Mouse (Mus musculus) forebrain, embryonic 13.5 days (tissue): ENCODE measurements at regions not wholly inside any gene's neighbourhood (a gene's known extent, or its start where the extent isn't known, plus 50 kb on each side); places are given as distances from the start of the nearest gene placed in this dataset.

Experiments
- ATAC-seq: fragments of 200-750 bp; cut with Nextera tagmentation; 2 replicates; pipeline ENCODE4 v1.8.0; 2017
- H3K27ac ChIP-seq: fragments of 300-500 bp; sonication (generic); 2 replicates; pipeline ENCODE4 v1.5.1; 2015; ENCODE audit warnings: inconsistent platforms, mild to moderate bottlenecking, moderate library complexity
- H3K27me3 ChIP-seq: fragments of 300-500 bp; sonication (generic); 2 replicates; pipeline ENCODE4 v1.6.1; 2015; ENCODE audit warnings: mild to moderate bottlenecking, inconsistent platforms
- H3K36me3 ChIP-seq: fragments of 300-500 bp; sonication (generic); 2 replicates; pipeline ENCODE4 v1.6.1; 2015; ENCODE audit warnings: mild to moderate bottlenecking, inconsistent platforms; ENCODE audit not compliant: poor library complexity, severe bottlenecking
- H3K4me1 ChIP-seq: fragments of 300-500 bp; sonication (generic); 2 replicates; pipeline ENCODE4 v1.6.1; 2015; ENCODE audit warnings: inconsistent platforms
- H3K4me2 ChIP-seq: fragments of 300-500 bp; sonication (generic); 2 replicates; pipeline ENCODE4 v1.6.1; 2015; ENCODE audit warnings: inconsistent platforms, mild to moderate bottlenecking, moderate library complexity
- H3K4me3 ChIP-seq: fragments of 300-500 bp; sonication (generic); 2 replicates; pipeline ENCODE4 v1.5.1; 2015; ENCODE audit warnings: mild to moderate bottlenecking, inconsistent platforms
- H3K9ac ChIP-seq: fragments of 300-500 bp; sonication (generic); 2 replicates; pipeline ENCODE4 v1.6.1; 2015; ENCODE audit warnings: mild to moderate bottlenecking, inconsistent platforms
- H3K9me3 ChIP-seq: fragments of 300-500 bp; sonication (generic); replicated peaks from 2 replicates; pipeline ENCODE4 v1.6.1; 2016; ENCODE audit warnings: inconsistent platforms
- WGBS: fragments of 180-500 bp; shearing (Covaris S2); methylation state at CpG from one replicate; pipeline ENCODE4 v1.1.7; 2015; 5-methylcytosine and 5-hydroxymethylcytosine counted together

- Histone ChIP-seq H3K36me3 (no peaks in the 10 kb centered on the region), H3K4me2 (no peak overlapping the region), H3K9ac (no peak overlapping the region), H3K27ac (no peak overlapping the region), H3K27me3 (no peaks in the 10 kb centered on the region), H3K4me1 (peaks cover 9% of the 10 kb centered on the region; the same call in 1 of the 2 replicates), H3K9me3 (no peaks in the 10 kb centered on the region), H3K4me3 (no peak overlapping the region)
- ATAC-seq = no peak
- 62% methylated on average over 2 of the region's 2 CpGs for WGBS
Observed at GRCm38 (mm10) chr8:34702806-34703205, 591.3 kb upstream of the Gm10131 start.

GRCm38 (mm10) chr8:34699015-34699414 is 587.5 kb upstream of the Gm10131 start:
- H3K4me1 ChIP-seq = peaks cover 9% of the 10 kb centered on the region; the same call in 1 of the 2 replicates
- 61% methylated on average over 4 of the region's 4 CpGs for WGBS
- no peak overlapping the region for H3K4me3 ChIP-seq
- H3K9me3 ChIP-seq = no peaks in the 10 kb centered on the region
- no peaks in the 10 kb centered on the region for H3K36me3 ChIP-seq
- no peak overlapping the region for H3K27ac ChIP-seq
- ATAC-seq = no peak
- H3K27me3 ChIP-seq = no peaks in the 10 kb centered on the region
- no peak overlapping the region for H3K9ac ChIP-seq
- H3K4me2 ChIP-seq = no peak overlapping the region

- Histone ChIP-seq H3K27ac (no peak overlapping the region), H3K27me3 (no peaks in the 10 kb centered on the region), H3K36me3 (no peaks in the 10 kb centered on the region), H3K9me3 (no peaks in the 10 kb centered on the region), H3K4me2 (no peak overlapping the region), H3K9ac (no peak overlapping the region), H3K4me3 (no peak overlapping the region), H3K4me1 (no peaks in the 10 kb centered on the region)
- 80% methylated on average over 12 of the region's 12 CpGs for WGBS
- ATAC-seq = no peak
Observed at GRCm38 (mm10) chr8:34696365-34696764, 584.8 kb upstream of the Gm10131 start.

DNA sequence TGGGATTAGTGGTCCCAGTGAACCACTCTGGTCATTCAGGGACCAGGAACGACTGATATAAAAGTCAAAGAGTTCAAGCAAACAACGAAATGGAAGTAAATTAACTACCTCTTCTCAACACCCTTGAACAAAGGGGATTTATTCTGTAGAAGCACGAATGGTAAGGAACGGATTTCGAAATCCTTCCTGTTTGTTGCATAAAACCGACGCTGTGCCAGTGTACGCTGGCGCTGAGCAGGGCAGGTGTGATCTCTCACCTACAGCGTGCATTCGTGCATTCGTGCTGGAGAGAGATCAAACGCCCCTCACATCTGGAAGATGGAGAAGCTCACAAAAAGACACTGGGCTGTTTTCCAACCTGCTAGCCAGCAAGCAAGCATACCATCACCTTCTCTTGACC is 581.1 kb upstream of the Gm10131 start:
- Histone ChIP-seq H3K4me2 (no peak overlapping the region), H3K27me3 (peaks cover 7% of the 10 kb centered on the region; the same call in 1 of the 2 replicates), H3K27ac (no peak overlapping the region), H3K9ac (no peak overlapping the region), H3K9me3 (no peaks in the 10 kb centered on the region), H3K36me3 (no peaks in the 10 kb centered on the region), H3K4me1 (peaks cover 15% of the 10 kb centered on the region), H3K4me3 (no peak overlapping the region)
- 68% methylated on average over 13 of the region's 13 CpGs for WGBS
- no peak for ATAC-seq

DNA sequence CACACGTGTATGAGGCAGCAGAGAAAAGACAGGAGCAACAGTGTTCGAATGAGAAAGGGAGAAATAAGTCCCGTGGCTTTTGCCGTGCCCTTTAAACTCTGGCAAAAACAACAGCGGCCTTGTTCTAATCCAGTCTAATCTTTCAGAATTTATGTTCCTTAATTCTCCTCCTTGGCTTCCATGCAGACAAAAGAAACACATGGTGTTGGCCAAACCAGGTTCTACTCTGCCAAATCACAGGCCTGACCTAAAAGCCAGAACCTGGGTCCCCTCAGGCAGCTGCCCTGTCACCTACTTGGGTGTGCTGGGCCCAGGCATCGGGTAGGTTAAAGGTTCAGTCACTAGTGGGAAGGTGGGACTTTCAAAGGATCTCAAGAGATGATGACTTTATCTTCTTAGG is 580.2 kb upstream of the Gm10131 start:
- H3K27me3 ChIP-seq = peaks cover 7% of the 10 kb centered on the region; the same call in 1 of the 2 replicates
- no peak overlapping the region for H3K9ac ChIP-seq
- no peak overlapping the region for H3K4me3 ChIP-seq
- H3K4me2 ChIP-seq = no peak overlapping the region
- no peaks in the 10 kb centered on the region for H3K36me3 ChIP-seq
- H3K27ac ChIP-seq = no peak overlapping the region
- WGBS = 82% methylated on average over 6 of the region's 6 CpGs
- no peaks in the 10 kb centered on the region for H3K9me3 ChIP-seq
- ATAC-seq = no peak
- peaks cover 15% of the 10 kb centered on the region for H3K4me1 ChIP-seq

GRCm38 (mm10) chr8:34689825-34690493 is 578.4 kb upstream of the Gm10131 start:
- peaks cover 7% of the 10 kb centered on the region; the same call in 1 of the 2 replicates for H3K27me3 ChIP-seq
- H3K27ac ChIP-seq = no peak overlapping the region
- H3K4me3 ChIP-seq = peak overlapping the region; percentile 14; the same call in 1 of the 2 replicates
- H3K4me1 ChIP-seq = peaks cover 24% of the 10 kb centered on the region
- 12% methylated on average over 9 of the region's 9 CpGs for WGBS
- no peak for ATAC-seq
- H3K9me3 ChIP-seq = no peaks in the 10 kb centered on the region
- H3K36me3 ChIP-seq = no peaks in the 10 kb centered on the region
- H3K4me2 ChIP-seq = peak overlapping the region; percentile 53
- H3K9ac ChIP-seq = no peak overlapping the region

DNA sequence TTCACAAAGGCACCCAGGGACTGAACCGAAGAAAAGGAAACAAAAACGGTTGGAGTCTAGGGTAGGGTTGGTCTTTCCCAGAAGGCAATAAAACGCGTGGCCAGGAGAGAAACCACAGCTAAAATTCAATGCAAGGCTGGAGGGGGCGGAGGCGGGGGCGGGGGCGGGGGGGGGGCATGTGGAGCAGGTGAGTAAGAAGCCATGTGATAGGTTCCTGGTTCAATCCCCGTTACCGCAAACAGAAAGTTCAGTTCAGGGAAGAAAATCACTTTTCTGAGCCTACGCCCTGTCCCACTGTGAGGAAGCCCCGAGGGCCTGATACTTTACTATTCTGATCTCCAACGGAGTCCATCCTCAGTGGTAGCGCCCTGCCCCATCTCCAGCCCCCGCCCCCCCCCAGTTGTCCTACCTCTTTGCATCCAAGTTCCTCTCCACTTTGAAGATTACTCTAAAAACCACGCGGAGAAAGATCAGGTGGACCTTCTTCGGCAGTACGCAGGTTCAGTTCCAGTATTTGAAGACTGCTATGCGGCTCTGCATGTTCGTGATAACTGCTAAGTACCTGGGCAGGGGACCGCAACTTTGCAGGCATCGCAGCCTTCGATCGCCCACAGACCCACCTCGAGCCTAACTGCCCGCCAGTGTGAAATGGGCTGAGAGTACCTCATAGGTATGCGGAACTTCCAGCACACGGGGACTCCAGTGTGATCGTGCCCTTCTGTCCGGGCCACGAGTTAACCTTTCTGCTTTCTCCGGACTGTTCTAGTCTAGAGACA is 577.7 kb upstream of the Gm10131 start:
- Histone ChIP-seq H3K9me3 (no peaks in the 10 kb centered on the region), H3K4me3 (peak overlapping the region; percentile 14; the same call in 1 of the 2 replicates), H3K27me3 (peaks cover 7% of the 10 kb centered on the region; the same call in 1 of the 2 replicates), H3K9ac (no peak overlapping the region), H3K4me2 (peak overlapping the region; percentile 53), H3K36me3 (no peaks in the 10 kb centered on the region), H3K27ac (no peak overlapping the region), H3K4me1 (peaks cover 29% of the 10 kb centered on the region)
- 11% methylated on average over 33 of the region's 33 CpGs for WGBS
- no peak for ATAC-seq

DNA sequence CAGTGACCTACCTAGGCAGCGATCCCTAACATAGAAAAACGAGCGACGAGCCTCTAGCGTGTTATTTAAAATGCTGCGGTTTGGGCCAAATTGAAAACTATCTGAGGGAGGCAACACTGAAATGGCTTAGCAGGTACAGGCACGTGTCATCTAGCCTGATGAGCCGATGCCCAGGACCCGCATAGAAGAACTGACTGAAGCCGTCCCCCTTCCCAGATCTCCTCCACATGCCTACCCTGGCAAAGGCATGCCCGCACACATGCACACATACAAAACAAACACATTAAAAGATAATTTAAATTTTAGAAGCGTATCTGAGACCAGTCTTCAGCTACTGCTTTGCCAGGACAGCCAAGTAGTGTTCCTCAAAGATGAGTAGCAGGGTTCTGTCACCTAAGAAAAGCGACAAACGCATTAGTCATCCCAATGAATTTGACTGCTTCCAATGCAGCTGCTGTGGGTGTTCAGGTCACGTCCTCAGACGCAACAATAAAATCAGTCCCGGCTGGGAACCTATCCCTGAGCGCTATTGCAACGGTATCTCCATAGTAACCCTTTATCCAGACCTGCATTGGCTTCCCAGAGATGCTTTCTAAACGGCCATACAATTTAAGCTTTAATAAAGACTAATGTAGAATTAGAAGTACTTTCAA is 577.0 kb upstream of the Gm10131 start:
- WGBS = 54% methylated on average over 20 of the region's 20 CpGs
- Histone ChIP-seq H3K36me3 (no peaks in the 10 kb centered on the region), H3K4me1 (peaks cover 31% of the 10 kb centered on the region), H3K4me3 (no peak overlapping the region; the same call in 1 of the 2 replicates), H3K9ac (no peak overlapping the region), H3K9me3 (no peaks in the 10 kb centered on the region), H3K27ac (no peak overlapping the region), H3K4me2 (peak overlapping the region; percentile 53), H3K27me3 (peaks cover 7% of the 10 kb centered on the region; the same call in 1 of the 2 replicates)
- ATAC-seq = peak; percentile 74

DNA sequence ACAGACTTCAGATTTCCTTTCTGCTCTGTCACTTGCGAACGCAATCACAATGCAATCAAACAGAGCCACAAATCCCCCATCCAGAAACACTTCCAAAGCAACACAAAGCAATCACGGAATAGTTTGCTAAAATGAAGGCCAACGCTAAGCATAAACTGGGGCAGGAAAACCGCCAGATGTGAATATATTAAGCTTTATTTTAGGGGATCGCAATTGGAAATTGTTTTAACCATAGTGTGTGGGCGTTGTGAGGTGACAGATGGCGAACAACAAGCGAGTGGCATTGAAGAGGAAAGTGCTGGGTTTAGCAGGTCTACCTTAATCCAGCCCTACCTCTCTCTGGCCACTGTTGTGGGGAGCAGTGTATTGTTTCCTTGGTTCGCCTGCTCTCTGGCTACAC is 574.8 kb upstream of the Gm10131 start:
- Histone ChIP-seq H3K4me2 (no peak overlapping the region), H3K27me3 (peaks cover 7% of the 10 kb centered on the region; the same call in 1 of the 2 replicates), H3K36me3 (no peaks in the 10 kb centered on the region), H3K9ac (no peak overlapping the region), H3K4me3 (no peak overlapping the region), H3K9me3 (no peaks in the 10 kb centered on the region), H3K27ac (no peak overlapping the region), H3K4me1 (peaks cover 31% of the 10 kb centered on the region)
- no peak for ATAC-seq
- WGBS = 72% methylated on average over 10 of the region's 10 CpGs

DNA sequence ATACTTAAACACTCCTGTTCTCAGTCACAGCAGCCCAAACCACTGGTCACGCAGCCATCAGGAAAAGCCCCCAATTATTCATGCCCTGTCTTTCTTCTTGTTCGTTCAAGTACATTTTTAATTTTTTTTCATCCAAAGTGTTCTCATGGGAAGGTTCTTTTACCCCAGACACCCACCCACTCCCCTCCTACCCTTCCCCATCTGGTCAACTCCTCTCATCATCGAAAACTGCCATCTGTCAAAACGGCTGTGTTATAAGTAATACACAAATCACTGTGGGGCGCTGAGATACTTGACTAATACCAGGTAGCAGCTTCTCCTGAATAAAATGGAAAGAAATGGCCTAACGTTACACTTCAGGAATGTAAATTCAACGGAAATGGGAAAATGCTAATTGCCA is 573.1 kb upstream of the Gm10131 start:
- H3K27ac ChIP-seq = peak overlapping the region; percentile 57
- H3K9ac ChIP-seq = no peak overlapping the region
- H3K36me3 ChIP-seq = no peaks in the 10 kb centered on the region
- no peak for ATAC-seq
- H3K27me3 ChIP-seq = 0 out of 2 replicates have a peak, but pooled peaks cover 3% of the 10 kb centered on the region
- no peaks in the 10 kb centered on the region for H3K9me3 ChIP-seq
- H3K4me2 ChIP-seq = no peak overlapping the region
- no peak overlapping the region for H3K4me3 ChIP-seq
- WGBS = 56% methylated on average over 7 of the region's 7 CpGs
- H3K4me1 ChIP-seq = peaks cover 35% of the 10 kb centered on the region

- H3K9me3 ChIP-seq = no peaks in the 10 kb centered on the region
- no peak overlapping the region for H3K9ac ChIP-seq
- no peak overlapping the region for H3K4me2 ChIP-seq
- H3K4me1 ChIP-seq = peaks cover 25% of the 10 kb centered on the region
- no peaks in the 10 kb centered on the region for H3K27me3 ChIP-seq
- H3K27ac ChIP-seq = no peak overlapping the region
- no peaks in the 10 kb centered on the region for H3K36me3 ChIP-seq
- no peak overlapping the region for H3K4me3 ChIP-seq
- 88% methylated on average over 5 of the region's 5 CpGs for WGBS
- no peak for ATAC-seq
Observed at GRCm38 (mm10) chr8:34683173-34683572, 571.6 kb upstream of the Gm10131 start.

GRCm38 (mm10) chr8:34682221-34682620 is 570.7 kb upstream of the Gm10131 start:
- no peaks in the 10 kb centered on the region for H3K9me3 ChIP-seq
- 96% methylated on average over 8 of the region's 8 CpGs for WGBS
- H3K27me3 ChIP-seq = no peaks in the 10 kb centered on the region
- H3K4me2 ChIP-seq = no peak overlapping the region
- H3K27ac ChIP-seq = no peak overlapping the region
- H3K4me1 ChIP-seq = peaks cover 25% of the 10 kb centered on the region
- H3K36me3 ChIP-seq = no peaks in the 10 kb centered on the region
- H3K4me3 ChIP-seq = no peak overlapping the region
- no peak for ATAC-seq
- H3K9ac ChIP-seq = no peak overlapping the region
